Mouse (Mus musculus): ENCODE data around the gene Gmip. TPM values are rescaled to one million over a fixed set of nuclear protein-coding genes. Genes with fewer than 3 reads are reported as not detected.
A peak's percentile ranks its signal among the peaks of the same experiment; 100 is the strongest.

The Gmip gene
- total RNA-seq (2022), result 1 to 10 TPM; 2.7 to 5.3 (median 3.5) TPM

- peak; percentile 59 to 61 for DNase-seq (ENCODE audit: low spot score in 2 of 2)
Observed at GRCm38 (mm10) chr8:69808094-69808863, at the start of gene Gmip. Gene Gmip (plus strand): TSS chr8:69808679.

DNA sequence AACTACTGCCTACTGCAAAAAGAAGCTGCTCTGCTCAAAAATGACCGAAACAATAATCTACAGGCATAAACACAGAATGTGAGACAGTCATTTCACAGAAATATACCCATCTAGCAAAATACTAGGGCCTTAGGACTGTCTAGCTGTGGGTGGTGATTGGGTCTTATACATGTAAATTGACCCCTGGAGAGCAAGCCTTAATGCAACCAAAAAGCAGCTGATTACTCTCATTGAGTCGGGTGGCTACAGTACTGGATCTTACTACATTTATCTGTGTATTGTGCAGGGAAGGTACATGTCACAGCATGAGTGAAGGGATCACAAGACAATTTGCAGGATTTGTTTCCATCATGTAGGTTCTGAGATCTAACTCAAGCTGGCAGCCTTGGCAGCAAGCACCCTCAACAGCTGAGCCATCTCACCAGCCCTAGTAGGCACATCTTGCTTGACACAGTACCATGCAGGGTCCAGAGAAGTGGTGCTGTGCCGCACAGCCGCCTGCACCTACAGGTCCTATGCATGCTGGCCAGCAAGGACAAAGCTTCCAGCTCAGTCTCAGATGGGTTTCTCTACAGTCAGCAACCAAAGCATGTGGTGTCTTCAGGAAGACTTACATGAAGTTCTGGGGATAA lies 46.5 kb upstream of the Gmip start:
- no peak for DNase-seq (ENCODE audit: low spot score in 2 of 2)

- DNase-seq (ENCODE audit: low spot score in 2 of 2), result no peak
Observed at GRCm38 (mm10) chr8:69771221-69771620, 37.3 kb upstream of the Gmip start.

- DNase-seq (ENCODE audit: low spot score in 2 of 2), result no peak
Observed at GRCm38 (mm10) chr8:69772106-69772505, 36.4 kb upstream of the Gmip start.

DNA sequence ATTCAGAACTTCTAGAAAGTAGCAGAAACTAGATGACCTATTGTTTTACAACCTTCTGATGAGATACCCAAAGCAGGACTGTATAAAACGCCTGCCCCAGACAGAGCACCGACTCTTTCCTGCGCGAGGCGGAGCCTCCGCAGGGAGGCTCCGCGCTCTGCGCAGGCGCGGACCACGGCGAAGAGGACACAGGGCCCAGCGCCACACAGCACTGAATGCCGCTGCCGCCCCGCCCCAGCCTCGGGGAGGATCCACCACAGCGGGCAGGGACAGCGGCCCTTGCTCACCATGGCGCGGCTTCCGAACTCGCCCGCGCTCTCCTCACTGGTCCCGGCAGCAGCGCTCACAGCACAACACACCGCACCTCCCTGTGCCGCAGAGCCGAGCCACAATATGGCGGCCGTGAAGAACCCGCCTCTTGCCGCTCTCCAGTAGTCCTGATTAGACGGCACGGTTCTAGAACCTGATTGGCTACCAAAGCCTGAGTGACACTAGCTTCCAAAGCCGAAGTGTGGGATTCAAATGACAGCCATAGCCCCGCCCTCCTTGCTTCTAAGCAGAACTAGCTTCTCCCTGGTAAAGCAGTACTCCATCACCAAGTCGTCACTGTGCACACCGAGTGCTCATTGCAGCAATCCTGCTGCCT lies 33.9 kb upstream of the Gmip start, which contains the start of gene Gm20422:
Gene Gm20422 (minus strand): TSS at position 384 of the 646 bp plus-strand sequence.
- DNase-seq (ENCODE audit: low spot score in 2 of 2), result peak; percentile 75 to 84

GRCm38 (mm10) chr8:69775149-69775534 lies 33.3 kb upstream of the Gmip start:
- no peak for DNase-seq (ENCODE audit: low spot score in 2 of 2)

GRCm38 (mm10) chr8:69777111-69777510 lies 31.4 kb upstream of the Gmip start:
- DNase-seq (ENCODE audit: low spot score in 2 of 2), result no peak

GRCm38 (mm10) chr8:69789105-69789504 lies 19.4 kb upstream of the Gmip start:
- no peak for DNase-seq (ENCODE audit: low spot score in 2 of 2)

- DNase-seq (ENCODE audit: low spot score in 2 of 2), result no peak
Observed at GRCm38 (mm10) chr8:69789731-69790130, 18.7 kb upstream of the Gmip start.

- DNase-seq (ENCODE audit: low spot score in 2 of 2), result no peak
Observed at GRCm38 (mm10) chr8:69790364-69790763, 18.1 kb upstream of the Gmip start.

GRCm38 (mm10) chr8:69790773-69791367 lies 17.6 kb upstream of the Gmip start, which contains the start of the genes Atp13a1 and Zfp866:
Gene Atp13a1 (plus strand): TSS chr8:69791163.
Gene Zfp866 (minus strand): TSS chr8:69791178.
- DNase-seq (ENCODE audit: low spot score in 2 of 2), result peak; percentile 63 to 76

DNA sequence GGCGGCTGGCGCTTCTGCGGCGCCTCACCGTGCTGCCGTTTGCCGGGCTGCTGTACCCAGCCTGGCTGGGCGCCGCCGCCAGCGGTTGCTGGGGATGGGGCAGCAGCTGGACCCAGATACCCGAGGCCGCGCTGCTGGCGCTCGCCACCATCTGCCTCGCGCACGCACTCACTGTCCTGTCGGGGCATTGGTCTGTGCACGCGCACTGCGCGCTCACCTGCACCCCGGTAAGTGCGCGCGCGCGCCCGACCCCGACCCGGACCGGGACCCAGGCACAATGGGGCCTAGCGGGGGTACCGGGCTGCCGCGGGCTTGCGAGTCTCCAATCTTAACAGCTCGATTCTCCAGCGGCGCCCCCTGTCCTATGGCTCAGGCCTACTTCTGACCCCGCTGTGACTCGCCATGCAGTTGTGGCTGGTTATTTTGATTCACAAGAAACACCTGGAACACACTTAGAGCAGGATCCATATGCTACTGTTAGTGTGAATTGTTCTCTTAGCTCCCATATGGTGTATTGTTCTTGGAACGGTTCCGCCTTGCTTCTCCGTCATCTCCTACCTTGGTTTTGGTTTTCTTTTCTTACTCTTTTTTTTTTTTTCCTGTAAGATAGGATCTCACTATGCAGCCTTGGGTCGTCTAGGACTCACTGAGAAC lies 16.9 kb upstream of the Gmip start:
- peak in 1 of 2 experiments; percentile 9 for DNase-seq (ENCODE audit: low spot score in 2 of 2)

DNA sequence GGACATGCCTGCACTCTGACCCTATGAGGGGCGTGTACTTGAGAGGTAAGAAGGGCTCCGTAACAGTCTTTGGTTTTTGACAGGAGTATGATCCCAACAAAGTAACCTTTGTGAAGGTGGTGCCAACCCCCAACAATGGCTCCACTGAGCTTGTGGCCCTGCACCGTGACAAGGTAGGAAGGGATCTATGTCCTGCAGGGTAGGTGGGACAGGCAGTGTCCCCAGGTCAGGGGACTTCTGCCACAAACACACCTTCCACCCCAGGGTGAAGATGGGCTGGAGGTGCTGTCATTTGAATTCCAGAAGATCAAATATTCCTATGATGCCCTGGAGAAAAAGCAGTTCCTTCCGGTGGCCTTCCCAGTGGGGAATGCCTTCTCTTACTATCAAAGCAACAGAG lies 14.8 kb upstream of the Gmip start:
- no peak for DNase-seq (ENCODE audit: low spot score in 2 of 2)

- DNase-seq (ENCODE audit: low spot score in 2 of 2), result no peak
Observed at GRCm38 (mm10) chr8:69794096-69794495, 14.4 kb upstream of the Gmip start.

- no peak for DNase-seq (ENCODE audit: low spot score in 2 of 2)
Observed at GRCm38 (mm10) chr8:69794901-69795300, 13.6 kb upstream of the Gmip start.

GRCm38 (mm10) chr8:69796721-69797345 lies 11.6 kb upstream of the Gmip start:
- no peak for DNase-seq (ENCODE audit: low spot score in 2 of 2)

- no peak for DNase-seq (ENCODE audit: low spot score in 2 of 2)
Observed at GRCm38 (mm10) chr8:69797661-69798060, 10.8 kb upstream of the Gmip start.

DNA sequence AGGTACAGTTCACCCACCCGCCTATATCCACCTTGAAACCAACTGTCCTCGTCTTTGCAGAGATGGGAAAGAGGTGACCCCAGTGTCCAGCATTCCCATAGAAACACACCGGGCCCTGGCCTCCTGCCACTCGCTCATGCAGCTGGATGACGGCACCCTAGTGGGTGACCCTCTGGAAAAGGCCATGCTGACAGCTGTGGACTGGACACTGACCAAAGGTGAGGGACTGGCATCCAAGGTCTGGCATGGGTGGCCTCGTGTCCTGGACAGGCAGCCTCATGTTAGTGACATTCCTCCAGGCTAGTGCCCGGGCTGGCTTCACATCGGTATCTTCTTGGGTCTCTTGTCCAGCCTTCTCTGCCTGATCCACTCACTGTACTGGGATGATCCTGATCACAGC lies 9.2 kb upstream of the Gmip start:
- DNase-seq (ENCODE audit: low spot score in 2 of 2), result no peak

- DNase-seq (ENCODE audit: low spot score in 2 of 2), result no peak
Observed at GRCm38 (mm10) chr8:69799946-69800345, 8.5 kb upstream of the Gmip start.

DNA sequence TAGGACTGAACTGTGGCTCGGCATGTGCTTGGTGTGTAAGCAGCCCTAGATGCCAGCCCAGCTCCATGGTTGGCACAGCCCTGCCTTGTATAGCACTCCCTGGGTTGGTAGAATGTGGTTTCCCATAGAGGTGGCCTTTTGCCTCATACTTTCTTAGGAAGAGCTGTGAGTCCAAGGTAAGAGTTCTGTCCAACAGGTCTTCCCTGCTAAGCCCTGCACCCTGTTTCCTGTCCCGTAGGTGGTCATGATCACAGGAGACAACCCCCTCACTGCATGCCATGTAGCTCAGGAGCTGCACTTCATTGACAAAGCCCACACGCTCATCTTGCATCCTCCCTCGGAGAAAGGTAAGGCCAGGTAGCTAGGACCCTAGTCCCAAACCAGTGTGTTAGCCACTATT lies 6.7 kb upstream of the Gmip start:
- DNase-seq (ENCODE audit: low spot score in 2 of 2), result no peak

- DNase-seq (ENCODE audit: low spot score in 2 of 2), result no peak
Observed at GRCm38 (mm10) chr8:69802216-69802615, 6.3 kb upstream of the Gmip start.

All from gastrocnemius, adult 8-10 months (tissue).